Mouse (Mus musculus): ENCODE measurements around the gene Olfr654.

Gene Olfr654

GRCm38 (mm10) chr7:104586725-104587124, at the start of gene Olfr654:
Olfr654 (plus strand) TSS chr7:104587025.
- no peak for DNase-seq (ENCODE audit: low spot score in 2 of 2)

DNA sequence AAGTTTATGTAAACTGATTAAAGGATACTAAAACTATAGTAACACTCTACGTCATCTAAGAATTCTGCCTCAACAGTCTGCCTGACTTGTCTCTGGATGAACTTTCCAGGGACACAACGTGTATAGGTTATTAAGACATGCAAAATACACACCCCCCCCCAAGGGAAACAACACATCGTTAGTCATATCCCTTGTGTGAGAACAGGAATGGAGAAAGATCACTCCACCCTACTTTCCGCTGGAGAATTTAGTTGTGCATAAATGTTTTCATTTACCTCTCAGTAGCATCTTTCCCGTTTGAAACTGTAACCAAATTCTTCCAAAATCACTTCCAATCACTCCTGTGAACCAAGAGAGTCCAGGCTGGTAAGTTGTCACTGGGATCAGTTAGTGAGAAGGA, 37.0 kb upstream of the Olfr654 start, which contains the start of gene Olfr651:
TSS of gene Olfr651 (plus strand) at position 301 of the 400 bp plus-strand sequence.
- DNase-seq (ENCODE audit: low spot score in 2 of 2): no peak

- no peak for DNase-seq (ENCODE audit: low spot score in 2 of 2)
Measured at GRCm38 (mm10) chr7:104552700-104553099, 34.1 kb upstream of the Olfr654 start.

DNA sequence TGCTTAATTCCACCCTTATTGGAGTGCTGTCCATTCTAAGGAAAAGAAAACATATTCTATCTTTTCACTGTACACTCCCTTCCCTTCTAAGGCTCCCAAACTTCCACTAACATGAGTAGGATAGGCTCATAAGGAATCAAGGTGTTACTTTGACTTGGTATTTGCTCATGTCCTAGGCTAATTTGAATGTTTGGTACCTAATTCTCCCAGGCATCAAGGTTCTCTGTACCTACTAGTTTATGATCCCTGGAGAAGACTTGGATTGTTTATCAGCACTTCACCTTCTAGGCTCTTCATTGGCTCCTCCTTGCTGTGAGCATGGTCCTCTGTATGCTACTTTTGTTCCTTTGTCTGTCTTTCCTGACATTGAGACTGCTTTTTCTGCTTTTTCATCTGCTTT, 26.2 kb upstream of the Olfr654 start, which contains the start of gene Olfr652:
TSS of gene Olfr652 (plus strand) at position 301 of the 400 bp plus-strand sequence.
- DNase-seq (ENCODE audit: low spot score in 2 of 2): no peak

DNA sequence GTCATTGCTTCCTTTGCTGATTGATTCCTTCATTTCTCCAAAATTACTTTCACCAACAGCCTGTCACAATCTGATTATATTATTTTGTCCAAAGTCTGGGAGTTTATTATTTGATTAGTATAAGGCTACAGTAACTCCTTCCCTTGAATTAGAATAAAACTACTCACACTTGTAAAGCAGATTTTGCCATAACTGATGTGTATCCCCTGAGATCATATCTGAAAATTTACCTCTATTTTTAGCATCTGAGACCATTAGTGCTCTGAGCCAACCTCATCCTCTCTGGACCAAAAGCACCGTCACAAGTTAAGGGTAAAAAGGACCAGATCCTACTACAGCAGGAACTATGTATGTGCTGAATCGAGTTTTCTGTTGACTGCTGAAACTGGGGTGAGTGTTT, 9.8 kb upstream of the Olfr654 start, which contains the start of gene Olfr653:
TSS of gene Olfr653 (plus strand) at position 301 of the 400 bp plus-strand sequence.
- no peak for DNase-seq (ENCODE audit: low spot score in 2 of 2)

- no peak for DNase-seq (ENCODE audit: low spot score in 2 of 2)
Measured at GRCm38 (mm10) chr7:104580846-104581245, 6.0 kb upstream of the Olfr654 start.

GRCm38 (mm10) chr7:104581429-104581828, 5.4 kb upstream of the Olfr654 start:
- DNase-seq (ENCODE audit: low spot score in 2 of 2): no peak

- no peak for DNase-seq (ENCODE audit: low spot score in 2 of 2)
Measured at GRCm38 (mm10) chr7:104588274-104588673, 1.4 kb downstream of the Olfr654 start.

GRCm38 (mm10) chr7:104601679-104602078, 14.9 kb downstream of the Olfr654 start, which contains the start of gene Olfr655:
Olfr655 (minus strand) TSS chr7:104601779.
- no peak for DNase-seq (ENCODE audit: low spot score in 2 of 2)

DNA sequence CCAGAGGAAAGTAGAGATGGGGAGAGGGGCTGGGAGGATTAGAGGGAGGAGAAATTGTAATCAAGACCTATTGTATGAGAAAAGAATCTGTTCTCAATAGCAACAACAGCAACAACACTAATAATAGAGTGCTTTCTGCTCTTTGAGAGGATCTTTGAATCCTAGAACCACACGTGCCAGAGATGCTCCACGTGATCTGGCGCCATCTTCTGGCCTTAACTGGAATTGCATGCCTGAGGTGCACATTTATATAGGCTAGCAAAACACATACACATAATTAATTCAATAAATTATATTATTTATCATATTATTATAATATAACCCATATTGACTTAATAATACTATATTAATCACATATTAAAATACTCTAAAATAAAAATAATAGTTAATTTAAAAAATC, 16.3 kb downstream of the Olfr654 start:
- no peak for DNase-seq (ENCODE audit: low spot score in 2 of 2)

- DNase-seq (ENCODE audit: low spot score in 2 of 2): no peak
Measured at GRCm38 (mm10) chr7:104604727-104605126, 17.9 kb downstream of the Olfr654 start.

- no peak for DNase-seq (ENCODE audit: low spot score in 2 of 2)
Measured at GRCm38 (mm10) chr7:104613655-104614054, 26.8 kb downstream of the Olfr654 start, which contains the start of gene Olfr656. Olfr656 (plus strand) TSS chr7:104613955.

DNA sequence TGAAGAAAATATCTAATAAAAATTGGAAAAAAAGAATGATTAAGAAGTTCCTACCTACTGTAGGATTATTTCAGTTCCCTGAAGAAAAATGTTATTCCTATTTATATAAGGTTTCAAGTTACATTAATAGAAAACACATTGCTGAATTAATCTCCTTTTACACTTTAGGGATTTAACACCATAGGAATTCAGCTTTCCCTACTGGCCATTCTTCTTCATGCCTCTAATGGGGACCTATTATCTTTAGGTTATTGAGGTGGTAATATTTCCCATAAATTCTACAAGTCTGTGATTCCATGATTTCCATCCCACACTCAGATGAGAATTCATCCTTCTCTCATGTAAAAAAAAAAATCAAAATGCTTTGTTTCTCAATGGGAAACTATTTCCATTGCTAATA, 37.7 kb downstream of the Olfr654 start, which contains the start of gene Olfr657:
TSS of gene Olfr657 (plus strand) at position 301 of the 400 bp plus-strand sequence.
- no peak for DNase-seq (ENCODE audit: low spot score in 2 of 2)
